ENCODE assay signal across 7 mouse cellular contexts in genomic region chr3:86141366-86141765, GRCm38 (mm10). TPM values are rescaled to one million over a fixed set of nuclear protein-coding genes. Genes with fewer than 3 reads are reported as not detected.
A peak's percentile ranks its signal among the peaks of the same experiment; 100 is the strongest.
DNase-seq lines count a peak whose midpoint lies in the region; ATAC-seq lines count a peak whose summit lies in the region.

No protein-coding gene starts in this region.

- H3K79me2 ChIP-seq in macrophage (ENCODE audit: inconsistent target): peaks cover 26% of the 10 kb centered on the region

- DNase-seq in left cerebral cortex, postnatal 4 days: peak; percentile 6
- no peak for DNase-seq in left cerebral cortex, adult 11 months (ENCODE audit: low spot score)
- DNase-seq in frontal cortex, postnatal 36 days (ENCODE audit: low spot score in 2 of 2): no peak
- DNase-seq in urinary bladder, adult 18-20 months (ENCODE audit: low spot score in 2 of 2): no peak

- ATAC-seq in embryonic facial prominence, embryonic 12.5 days (ENCODE audit: insufficient number of reproducible peaks, insufficient read depth, low FRiP score, low TSS enrichment): no peak
- ATAC-seq in hindbrain, embryonic 16.5 days: no peak

- no peaks in the 10 kb centered on the region for H3K27me3 ChIP-seq in embryonic facial prominence, embryonic 12.5 days
- H3K27me3 ChIP-seq in hindbrain, embryonic 16.5 days (replicated peaks; ENCODE audit: control insufficient read depth, insufficient read depth, low read length): no peaks in the 10 kb centered on the region

- peaks cover 20% of the 10 kb centered on the region for H3K4me1 ChIP-seq in embryonic facial prominence, embryonic 12.5 days
- peaks cover 11% of the 10 kb centered on the region for H3K4me1 ChIP-seq in hindbrain, embryonic 16.5 days (ENCODE audit: control insufficient read depth, insufficient read depth, low read depth, low read length)

- intact Hi-C loops in left cerebral cortex, postnatal 4 days (cut with DNase I): no loop called here

- no peak overlapping the region; the same call in 1 of the 2 replicates for H3K27ac ChIP-seq in embryonic facial prominence, embryonic 12.5 days
- no peak overlapping the region for H3K27ac ChIP-seq in hindbrain, embryonic 16.5 days (ENCODE audit: low read depth, low read length)
- peak overlapping the region; percentile 71 for H3K27ac ChIP-seq in macrophage

- H3K9ac ChIP-seq in embryonic facial prominence, embryonic 12.5 days: peak overlapping the region; percentile 94
- H3K9ac ChIP-seq in hindbrain, embryonic 16.5 days (ENCODE audit: low read depth, low read length): peak overlapping the region; percentile 91

- H3K9me3 ChIP-seq in embryonic facial prominence, embryonic 12.5 days: no peaks in the 10 kb centered on the region
- no peaks in the 10 kb centered on the region for H3K9me3 ChIP-seq in hindbrain, embryonic 16.5 days (ENCODE audit: control insufficient read depth, low read length)

- H3K4me2 ChIP-seq in embryonic facial prominence, embryonic 12.5 days (replicated peaks): peak overlapping the region; percentile 89
- H3K4me2 ChIP-seq in hindbrain, embryonic 16.5 days (ENCODE audit: low read length): peak overlapping the region; percentile 81

- H3K4me3 ChIP-seq in embryonic facial prominence, embryonic 12.5 days: peak overlapping the region; percentile 92
- peak overlapping the region; percentile 92 for H3K4me3 ChIP-seq in hindbrain, embryonic 16.5 days (ENCODE audit: low read length)
- peak overlapping the region; percentile 98 for H3K4me3 ChIP-seq in macrophage (ENCODE audit: inconsistent target)

- 13% methylated on average over 7 of the region's 7 CpGs for WGBS in embryonic facial prominence, embryonic 12.5 days
- 13% methylated on average over 7 of the region's 7 CpGs for whole genome bisulfite sequencing in hindbrain, embryonic 16.5 days
- 2% methylated on average over 6 of the region's 7 CpGs for WGBS in macrophage (ENCODE audit: missing documents)

- peaks cover 41% of the 10 kb centered on the region for H3K36me3 ChIP-seq in embryonic facial prominence, embryonic 12.5 days
- H3K36me3 ChIP-seq in hindbrain, embryonic 16.5 days (ENCODE audit: control insufficient read depth, insufficient read depth, low read length): peaks cover 15% of the 10 kb centered on the region
- peaks cover 44% of the 10 kb centered on the region; the same call in 1 of the 2 replicates for H3K36me3 ChIP-seq in macrophage (ENCODE audit: inconsistent target)

RNA-seq across cellular contexts. Expression of gene Rps3a1, which starts 1.1 kb away (rescaled TPM):
- total RNA-seq in left cerebral cortex, postnatal 4 days (2021): 100 to 1,000 TPM; 534 to 591 TPM
- polyA plus RNA-seq in embryonic facial prominence, embryonic 12.5 days (2016; fragmentation: Nextera tagmentation; extraction: Ambion mirVana): 1,151 and 1,201 TPM in 2 replicates
- polyA plus RNA-seq in hindbrain, embryonic 16.5 days (2015; fragmentation: Nextera tagmentation; extraction: Ambion mirVana): 502 and 513 TPM in 2 replicates
- total RNA-seq in macrophage (2018; cell fraction: chromatin; rRNA removed): 100 to 1,000 TPM in 1 of 26 experiments, 10 to 100 TPM in 25; 25.2 to 226 (median 42.1) TPM
- 1,000 to 10,000 TPM in 13 of 26 experiments, 100 to 1,000 TPM in 13; 702 to 1,793 (median 977) TPM for total RNA-seq in macrophage (2018; cell fraction: cytosol; rRNA removed)
- 100 to 1,000 TPM; 123 to 276 (median 187) TPM for total RNA-seq in macrophage (2018; cell fraction: nucleus; rRNA removed)
- polyA plus RNA-seq in macrophage (2018): 1,233 to 1,328 TPM (median 1,244 TPM) in 3 replicates
